Mouse (Mus musculus): ENCODE data around the gene Hsbp1.

GRCm38 (mm10) chr8:119343606-119344005, 682 bp upstream of the Hsbp1 start:
- TF ChIP-seq CTCF (IDR thresholded peaks at IDR 0.05; ENCODE audit: extremely low read depth, insufficient read depth, low read length): no peak
- TF ChIP-seq POLR2A (IDR thresholded peaks at IDR 0.05; ENCODE audit: extremely low read depth, insufficient read depth, low read length): no peak

Data from cortical plate, adult 2 months (tissue).